Mouse (Mus musculus) olfactory bulb, adult 2 months (tissue): Measurements from ENCODE around the gene Atp7a. TPM values are rescaled to one million over a fixed set of nuclear protein-coding genes. Genes with fewer than 3 reads are reported as not detected.
A peak's percentile ranks its signal among the peaks of the same experiment; 100 is the strongest.
"Not testable (repeated sequence)": the region's sequence is repeated elsewhere in the genome, so short reads cannot be mapped to it uniquely, and the experiment has no call there.

Source experiments
- H3K27ac ChIP-seq: fragments of 200-500 bp; 2 replicates; pipeline ENCODE4 v1.5.1; 2012; ENCODE audit warnings: low read depth, low read length; ENCODE audit not compliant: insufficient read depth
- H3K4me1 ChIP-seq: fragments of 200-500 bp; 2 replicates; pipeline ENCODE4 v1.6.1; 2012; ENCODE audit warnings: low read length; ENCODE audit not compliant: control insufficient read depth, insufficient read depth
- H3K4me3 ChIP-seq: fragments of 200-500 bp; 2 replicates; pipeline ENCODE4 v1.5.1; 2012; ENCODE audit warnings: mild to moderate bottlenecking, low read depth, low read length, moderate library complexity; ENCODE audit not compliant: insufficient read depth
- CTCF ChIP-seq: fragments of 200-500 bp; IDR thresholded peaks from 2 replicates; pipeline ENCODE4 v1.5.1; 2012; ENCODE audit warnings: low read depth, mild to moderate bottlenecking, low read length, moderate library complexity; ENCODE audit not compliant: insufficient read depth
- POLR2A ChIP-seq: fragments of 200-500 bp; IDR thresholded peaks from 2 replicates; pipeline ENCODE4 v1.6.1; 2012; ENCODE audit warnings: mild to moderate bottlenecking, low read depth, low read length, moderate library complexity; ENCODE audit not compliant: insufficient read depth
- WGBS: fragments of 180-500 bp; shearing (Covaris S2); methylation state at CpG from one replicate; pipeline ENCODE4 v1.1.7; 2018; 5-methylcytosine and 5-hydroxymethylcytosine counted together
- polyA plus RNA-seq: library from polyadenylated mRNA; stranded (reverse); fragments of >200 nt; gene quantifications from 2 replicates; pipeline ENCODE4 v1.2.4, GENCODE M21; 2012; ENCODE audit warnings: low replicate concordance; ENCODE audit not compliant: missing spikeins, insufficient read depth, insufficient read length

Gene Atp7a
- not detected in 2 replicates for polyA plus RNA-seq

DNA sequence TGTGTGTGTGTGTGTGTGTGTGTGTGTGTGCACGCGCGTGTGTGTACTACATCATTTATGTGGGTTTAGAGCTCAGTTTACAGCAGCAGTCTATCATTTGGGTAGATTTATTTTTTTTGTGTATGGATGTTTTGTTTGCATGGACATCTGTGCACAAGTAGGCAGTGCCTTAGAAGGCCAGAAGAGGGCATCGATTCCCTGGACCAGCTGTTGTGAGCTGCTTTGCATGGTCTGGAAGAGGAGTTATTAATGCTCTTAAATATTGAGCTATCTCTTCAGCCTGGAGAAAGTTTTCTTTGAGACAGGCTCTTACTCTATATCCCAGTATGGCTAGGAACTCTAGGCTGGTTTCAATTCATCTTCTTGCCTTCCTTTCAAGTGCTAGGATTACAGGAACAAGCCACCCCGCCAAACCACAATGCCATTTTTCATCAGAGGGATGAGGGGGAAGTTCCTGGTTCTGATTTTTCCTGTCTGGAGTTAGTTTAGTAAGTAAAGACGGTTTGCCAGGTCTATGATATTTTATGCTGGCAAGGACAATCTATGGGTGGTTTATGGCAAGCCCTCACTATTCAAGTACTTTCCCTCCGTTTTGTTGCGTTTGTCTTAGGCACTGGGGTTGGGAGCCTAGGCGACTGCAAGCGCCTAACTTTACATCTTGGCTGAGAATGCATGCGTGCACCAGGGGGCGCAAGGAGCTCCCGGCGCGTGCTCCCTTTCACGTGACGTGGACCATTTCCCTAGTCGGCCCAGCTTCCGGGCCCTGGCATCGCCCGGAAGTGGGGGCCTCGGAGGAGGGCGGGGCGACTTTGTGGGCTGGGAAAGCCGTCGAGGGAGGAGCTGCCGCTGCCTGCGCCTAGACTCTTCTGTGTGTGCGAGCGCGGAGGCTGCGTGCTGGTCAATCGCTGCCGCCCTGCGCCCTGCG lies at the start of gene Atp7a:
Atp7a (plus strand) TSS at position 859 of the 925 bp plus-strand sequence.
- no peaks in the 10 kb centered on the region for H3K4me1 ChIP-seq
- H3K4me3 ChIP-seq, result peak within 1 kb of the TSS; percentile 78
- peak; percentile 65 for TF ChIP-seq CTCF
- TF ChIP-seq POLR2A, result peak; percentile 53
- H3K27ac ChIP-seq, result peak within 1 kb of the TSS; percentile 27; the same call in 1 of the 2 replicates
- 17% methylated on average over 36 of the region's 36 CpGs for WGBS

GRCm38 (mm10) chrX:106001605-106002004 lies 25.5 kb upstream of the Atp7a start:
- Histone ChIP-seq H3K27ac (no peak overlapping the region), H3K4me3 (no peak overlapping the region), H3K4me1 (no peaks in the 10 kb centered on the region)
- 83% methylated on average over 1 of the region's 1 CpGs for WGBS
- TF ChIP-seq POLR2A, result no peak
- no peak for TF ChIP-seq CTCF

DNA sequence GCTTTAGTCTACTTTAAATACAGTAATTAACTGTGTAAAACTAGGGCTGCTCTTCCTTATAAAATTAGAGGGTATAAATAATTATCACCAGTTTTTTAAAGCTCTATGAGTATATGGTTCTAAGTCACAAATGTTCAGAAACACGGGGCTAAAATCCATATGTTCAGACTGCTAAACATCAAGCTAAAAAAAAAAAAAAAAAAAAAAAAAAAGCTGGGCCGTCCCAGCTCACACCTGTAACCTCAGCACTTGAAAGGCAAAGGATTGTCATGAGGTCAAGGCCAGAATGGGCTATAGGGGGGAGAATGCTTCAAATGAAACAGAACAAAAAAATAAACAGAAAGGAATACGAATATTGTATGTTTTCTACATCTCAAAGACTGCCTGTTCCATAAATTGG lies 16.3 kb upstream of the Atp7a start:
- TF ChIP-seq POLR2A (no peak), CTCF (no peak)
- no peaks in the 10 kb centered on the region for H3K4me1 ChIP-seq
- H3K27ac ChIP-seq, result no peak overlapping the region
- WGBS, result 8% methylated on average over 3 of the region's 3 CpGs
- 0 out of 2 replicates have a peak overlapping the region, but pooled peaks have one; percentile 98 for H3K4me3 ChIP-seq

GRCm38 (mm10) chrX:106011465-106012159 lies 15.5 kb upstream of the Atp7a start, which contains the start of gene Magt1:
TSS of gene Magt1 (minus strand) at chrX:106011906.
- no peaks in the 10 kb centered on the region for H3K4me1 ChIP-seq
- WGBS, result 17% methylated on average over 45 of the region's 45 CpGs

DNA sequence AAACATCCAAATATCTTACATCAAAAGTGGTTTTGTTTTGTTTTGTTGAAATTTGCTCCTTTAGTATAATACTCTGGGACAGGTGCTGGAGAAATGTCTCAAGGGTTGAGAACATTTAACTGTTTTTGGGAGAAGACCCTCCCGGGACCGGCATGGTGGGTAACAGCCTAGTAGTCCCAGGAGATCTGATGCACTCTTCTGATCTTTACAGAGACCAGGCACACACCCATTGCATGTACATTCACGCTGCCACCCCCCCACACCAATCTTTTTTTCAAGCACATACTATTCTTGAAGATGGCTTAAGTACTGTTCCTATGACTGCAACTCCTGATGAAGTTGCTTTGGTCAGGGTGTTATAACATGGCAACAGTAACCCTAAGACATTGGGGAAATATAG lies 14.5 kb upstream of the Atp7a start:
- Histone ChIP-seq H3K4me3 (no peak overlapping the region), H3K4me1 (no peaks in the 10 kb centered on the region), H3K27ac (peak overlapping the region; percentile 70; the same call in 1 of the 2 replicates)
- 69% methylated on average over 3 of the region's 3 CpGs for WGBS
- no peak for TF ChIP-seq CTCF
- no peak for TF ChIP-seq POLR2A

More at GRCm38 (mm10) chrX:106011465-106012159, 15.5 kb upstream of the Atp7a start, which contains the start of gene Magt1:
- TF ChIP-seq CTCF, result no peak
- no peak for TF ChIP-seq POLR2A
- H3K27ac ChIP-seq, result peak within 1 kb of the TSS; percentile 70
- H3K4me3 ChIP-seq, result peak within 1 kb of the TSS; percentile 98

DNA sequence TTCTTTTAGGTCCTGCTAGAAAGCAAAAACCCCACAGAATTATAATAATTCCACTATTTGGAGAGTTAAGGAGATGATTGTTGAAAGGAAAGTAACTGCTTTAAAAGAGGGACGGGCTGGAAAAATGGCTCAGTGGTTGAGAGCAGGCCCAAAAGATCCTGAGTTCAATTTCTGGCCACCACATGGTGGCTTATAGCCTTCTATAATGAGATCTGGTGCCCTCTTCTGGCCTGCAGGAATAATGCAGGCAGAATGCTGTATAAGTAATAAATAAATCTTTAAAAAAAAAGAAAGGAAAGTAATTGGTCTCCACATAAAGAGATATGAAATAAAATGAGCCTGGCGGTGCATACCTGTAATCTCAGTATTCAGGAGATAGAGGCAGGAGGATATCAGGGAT lies 13.9 kb upstream of the Atp7a start:
- TF ChIP-seq POLR2A (no peak), CTCF (no peak)
- Histone ChIP-seq H3K4me3 (no peak overlapping the region), H3K4me1 (no peaks in the 10 kb centered on the region), H3K27ac (no peak overlapping the region)
- 31% methylated on average over 2 of the region's 2 CpGs for WGBS

GRCm38 (mm10) chrX:106014741-106015377 lies 12.2 kb upstream of the Atp7a start:
- 56% methylated on average over 2 of the region's 2 CpGs for WGBS
- not testable (repeated sequence) for H3K27ac ChIP-seq, H3K4me3 ChIP-seq, H3K4me1 ChIP-seq

- 14% methylated on average over 26 of the region's 26 CpGs for WGBS
- TF ChIP-seq CTCF (no peak), POLR2A (no peak)
- Histone ChIP-seq H3K4me1 (no peaks in the 10 kb centered on the region), H3K4me3 (peak within 1 kb of the TSS; percentile 91), H3K27ac (peak within 1 kb of the TSS; percentile 85)
These were observed 11.3 kb upstream of the Atp7a start, which contains the start of gene Cox7b for GRCm38 (mm10) chrX:106015571-106016322. TSS of gene Cox7b (plus strand) at chrX:106015700.
